Comparison of ENCODE assay signal across 8 mouse cellular contexts in genomic region chr2:26449121-26450060, GRCm38 (mm10). TPM values are rescaled to one million over a fixed set of nuclear protein-coding genes. Genes with fewer than 3 reads are reported as not detected.
DNase-seq lines count a peak whose midpoint lies in the region; ATAC-seq and TF ChIP-seq lines count a peak whose summit lies in the region.

No protein-coding gene starts in this region.

- no peak for ATAC-seq in midbrain, embryonic 15.5 days (replicated peaks)
- ATAC-seq in lung, postnatal 0 days = no peak
- no peak for ATAC-seq in megakaryocyte-erythroid progenitor cell, adult 5-6 weeks (replicated peaks; ENCODE audit: low FRiP score, low TSS enrichment, poor library complexity, severe bottlenecking)

- WGBS in midbrain, embryonic 10.5 days = 22% methylated on average over 5 of the region's 5 CpGs
- WGBS in midbrain, embryonic 15.5 days = 22% methylated on average over 5 of the region's 5 CpGs
- 25% methylated on average over 5 of the region's 5 CpGs for WGBS in lung, postnatal 0 days

- no peak overlapping the region for H3K9ac ChIP-seq in midbrain, embryonic 15.5 days
- no peak overlapping the region for H3K9ac ChIP-seq in lung, postnatal 0 days (replicated peaks; ENCODE audit: low read depth)

- no peak overlapping the region for H3K4me3 ChIP-seq in midbrain, embryonic 10.5 days
- no peak overlapping the region for H3K4me3 ChIP-seq in midbrain, embryonic 15.5 days
- no peak overlapping the region for H3K4me3 ChIP-seq in lung, postnatal 0 days (ENCODE audit: low read depth, low read length)

- H3K27ac ChIP-seq in midbrain, embryonic 10.5 days (replicated peaks) = no peak overlapping the region
- no peak overlapping the region for H3K27ac ChIP-seq in midbrain, embryonic 15.5 days
- no peak overlapping the region for H3K27ac ChIP-seq in lung, postnatal 0 days (ENCODE audit: low read length)

- H3K4me1 ChIP-seq in midbrain, embryonic 10.5 days = peaks cover 40% of the 10 kb centered on the region
- H3K4me1 ChIP-seq in midbrain, embryonic 15.5 days = peaks cover 22% of the 10 kb centered on the region
- H3K4me1 ChIP-seq in lung, postnatal 0 days (ENCODE audit: insufficient read depth, low read depth, low read length) = peaks cover 7% of the 10 kb centered on the region

- TF ChIP-seq CTCF in lung, postnatal 0 days (IDR thresholded peaks at IDR 0.05) = peak; percentile 86

- no peak overlapping the region for H3K4me2 ChIP-seq in midbrain, embryonic 15.5 days
- no peak overlapping the region for H3K4me2 ChIP-seq in lung, postnatal 0 days (replicated peaks; ENCODE audit: low read depth, low read length)

- no peaks in the 10 kb centered on the region for H3K36me3 ChIP-seq in midbrain, embryonic 10.5 days
- H3K36me3 ChIP-seq in midbrain, embryonic 15.5 days (replicated peaks) = no peaks in the 10 kb centered on the region
- no peaks in the 10 kb centered on the region for H3K36me3 ChIP-seq in lung, postnatal 0 days (ENCODE audit: insufficient read depth, low read length)

- no peak for TF ChIP-seq EP300 in lung, postnatal 0 days (IDR thresholded peaks at IDR 0.05)

- peak; percentile 78 for DNase-seq in midbrain, embryonic 10.5 days (ENCODE audit: low spot score)
- DNase-seq in brain, adult 2 months (ENCODE audit: low read depth, low spot score) = peak; percentile 93
- DNase-seq in forelimb bud, embryonic 11.5 days (ENCODE audit: low read depth, low spot score) = peak; percentile 76
- DNase-seq in layer of hippocampus, adult 11-12 months (ENCODE audit: low spot score) = peak; percentile 87
- DNase-seq in lung, postnatal 0 days (ENCODE audit: low spot score) = peak; percentile 77
- peak; percentile 87 for DNase-seq in right cerebral cortex, postnatal 14 days

- H3K27me3 ChIP-seq in midbrain, embryonic 10.5 days (ENCODE audit: low read depth, poor library complexity, severe bottlenecking) = no peaks in the 10 kb centered on the region
- no peaks in the 10 kb centered on the region for H3K27me3 ChIP-seq in midbrain, embryonic 15.5 days (replicated peaks)
- no peaks in the 10 kb centered on the region for H3K27me3 ChIP-seq in lung, postnatal 0 days (replicated peaks; ENCODE audit: insufficient read depth, low read length)

- no peaks in the 10 kb centered on the region for H3K9me3 ChIP-seq in midbrain, embryonic 10.5 days (replicated peaks)
- no peaks in the 10 kb centered on the region for H3K9me3 ChIP-seq in midbrain, embryonic 15.5 days
- H3K9me3 ChIP-seq in lung, postnatal 0 days (ENCODE audit: low read length) = no peaks in the 10 kb centered on the region

RNA-seq across cellular contexts. Expression of gene Sec16a, which starts 4.4 kb away (rescaled TPM):
- 21.4 and 28.7 TPM in 2 replicates for polyA plus RNA-seq in midbrain, embryonic 10.5 days (2016; fragmentation: Nextera tagmentation; extraction: Ambion mirVana)
- polyA plus RNA-seq in midbrain, embryonic 15.5 days (2015; fragmentation: Nextera tagmentation; extraction: Ambion mirVana) = 21.3 and 21.5 TPM in 2 replicates
- 10.2 and 13.1 TPM in 2 replicates for polyA plus RNA-seq in lung, postnatal 0 days (2015; fragmentation: Nextera tagmentation; extraction: Ambion mirVana)
- 32.7 and 37.7 TPM in 2 replicates for total RNA-seq in megakaryocyte-erythroid progenitor cell, adult 5-6 weeks (2014; fragmentation: Nextera tagmentation)
- 16.6 and 29.8 TPM in 2 replicates for total RNA-seq in megakaryocyte-erythroid progenitor cell, adult 5-6 weeks (2017)

RNA-seq across cellular contexts. Expression of gene Inpp5e, which starts 40.4 kb away (rescaled TPM):
- polyA plus RNA-seq in midbrain, embryonic 10.5 days (2016; fragmentation: Nextera tagmentation; extraction: Ambion mirVana) = 23.4 and 31.3 TPM in 2 replicates
- 27.7 and 28.6 TPM in 2 replicates for polyA plus RNA-seq in midbrain, embryonic 15.5 days (2015; fragmentation: Nextera tagmentation; extraction: Ambion mirVana)
- 11.0 and 11.2 TPM in 2 replicates for polyA plus RNA-seq in lung, postnatal 0 days (2015; fragmentation: Nextera tagmentation; extraction: Ambion mirVana)
- 20.3 and 22.6 TPM in 2 replicates for total RNA-seq in megakaryocyte-erythroid progenitor cell, adult 5-6 weeks (2014; fragmentation: Nextera tagmentation)
- total RNA-seq in megakaryocyte-erythroid progenitor cell, adult 5-6 weeks (2017) = 4.5 and 9.2 TPM in 2 replicates
